Mouse (Mus musculus): ENCODE data around the gene Hlf.

- TF ChIP-seq CTCF (IDR thresholded peaks at IDR 0.05; ENCODE audit: low read depth, low read length) (no peak), GATA1 (IDR thresholded peaks at IDR 0.05; ENCODE audit: borderline replicate concordance, low read length) (no peak), POLR2AphosphoS5 (IDR thresholded peaks at IDR 0.05; ENCODE audit: insufficient replicate concordance, low read depth, low read length) (no peak)
Observed at GRCm38 (mm10) chr11:90370367-90370766, 20.3 kb downstream of the Hlf start.
